Mouse (Mus musculus) stomach, embryonic 16.5 days (tissue): ENCODE data around the gene Gm49333. TPM values are rescaled to one million over a fixed set of nuclear protein-coding genes. Genes with fewer than 3 reads are reported as not detected.
A peak's percentile ranks its signal among the peaks of the same experiment; 100 is the strongest.

ENCODE experiments used
- ATAC-seq: fragments of 200-750 bp; cut with Nextera tagmentation; 2 replicates; pipeline ENCODE4 v1.8.0; 2017; ENCODE audit warnings: moderate number of reproducible peaks, moderate TSS enrichment; ENCODE audit not compliant: insufficient read depth, low FRiP score
- H3K27ac ChIP-seq: fragments of 300-500 bp; sonication (generic); 2 replicates; pipeline ENCODE4 v1.5.1; 2014; ENCODE audit warnings: low read length
- H3K27me3 ChIP-seq: fragments of 300-500 bp; sonication (generic); 2 replicates; pipeline ENCODE4 v1.6.1; 2014; ENCODE audit warnings: low read length, control low read depth, mixed read lengths; ENCODE audit not compliant: control insufficient read depth, insufficient read depth
- H3K36me3 ChIP-seq: fragments of 300-500 bp; sonication (generic); 2 replicates; pipeline ENCODE4 v1.6.1; 2014; ENCODE audit warnings: low read length; ENCODE audit not compliant: control insufficient read depth, insufficient read depth
- H3K4me1 ChIP-seq: fragments of 300-500 bp; sonication (generic); 2 replicates; pipeline ENCODE4 v1.6.1; 2014; ENCODE audit warnings: low read length, control low read depth, mixed read lengths; ENCODE audit not compliant: control insufficient read depth, insufficient read depth
- H3K4me2 ChIP-seq: fragments of 300-500 bp; sonication (generic); 2 replicates; pipeline ENCODE4 v1.6.1; 2014; ENCODE audit warnings: low read depth, low read length, mixed read lengths
- H3K4me3 ChIP-seq: fragments of 300-500 bp; sonication (generic); replicated peaks from 2 replicates; pipeline ENCODE4 v1.5.1; 2014; ENCODE audit warnings: mild to moderate bottlenecking, low read length
- H3K9ac ChIP-seq: fragments of 300-500 bp; sonication (generic); 2 replicates; pipeline ENCODE4 v1.6.1; 2014; ENCODE audit warnings: low read length
- H3K9me3 ChIP-seq: fragments of 300-500 bp; sonication (generic); replicated peaks from 2 replicates; pipeline ENCODE4 v1.6.1; 2016; ENCODE audit warnings: low read length, control low read depth; ENCODE audit not compliant: control insufficient read depth
- WGBS: fragments of 180-500 bp; shearing (Covaris S2); extraction: QIAGEN DNeasy Blood & Tissue Kit; methylation state at CpG from one replicate; pipeline ENCODE4 v1.1.7; 2014; 5-methylcytosine and 5-hydroxymethylcytosine counted together
- polyA plus RNA-seq: library from polyadenylated mRNA; unstranded; fragments of >200 nt; fragmentation: Nextera tagmentation; extraction: Ambion mirVana; gene quantifications from 2 replicates; pipeline ENCODE4 v1.2.1, GENCODE M21; 2015

Gm49333 gene
- polyA plus RNA-seq, 1 experiment from 2014 or later = not detected

GRCm38 (mm10) chr16:20673706-20674303 is 62.4 kb downstream of the Gm49333 start:
- ATAC-seq = no peak
- peak overlapping the region; percentile 93 for H3K4me3 ChIP-seq
- WGBS = 4% methylated on average over 14 of the region's 14 CpGs
- H3K4me1 ChIP-seq = peaks cover 28% of the 10 kb centered on the region
- H3K9ac ChIP-seq = peak overlapping the region; percentile 96
- H3K27me3 ChIP-seq = no peaks in the 10 kb centered on the region
- H3K9me3 ChIP-seq = no peaks in the 10 kb centered on the region
- H3K27ac ChIP-seq = peak overlapping the region; percentile 95
- H3K4me2 ChIP-seq = peak overlapping the region; percentile 98
- H3K36me3 ChIP-seq = peaks cover 27% of the 10 kb centered on the region

GRCm38 (mm10) chr16:20675213-20675612 is 63.8 kb downstream of the Gm49333 start:
- H3K9ac ChIP-seq = no peak overlapping the region
- no peaks in the 10 kb centered on the region for H3K27me3 ChIP-seq
- H3K36me3 ChIP-seq = peaks cover 34% of the 10 kb centered on the region
- peaks cover 28% of the 10 kb centered on the region for H3K4me1 ChIP-seq
- H3K4me3 ChIP-seq = no peak overlapping the region
- 88% methylated on average over 6 of the region's 6 CpGs for WGBS
- no peaks in the 10 kb centered on the region for H3K9me3 ChIP-seq
- ATAC-seq = no peak
- no peak overlapping the region for H3K4me2 ChIP-seq
- no peak overlapping the region for H3K27ac ChIP-seq

- Histone ChIP-seq H3K9ac (no peak overlapping the region), H3K4me2 (no peak overlapping the region), H3K27ac (no peak overlapping the region), H3K4me3 (no peak overlapping the region), H3K4me1 (peaks cover 28% of the 10 kb centered on the region), H3K36me3 (peaks cover 47% of the 10 kb centered on the region), H3K27me3 (no peaks in the 10 kb centered on the region), H3K9me3 (no peaks in the 10 kb centered on the region)
- no peak for ATAC-seq
- 69% methylated on average over 4 of the region's 4 CpGs for WGBS
Observed at GRCm38 (mm10) chr16:20676702-20677101, 65.3 kb downstream of the Gm49333 start.

GRCm38 (mm10) chr16:20677380-20677779 is 66.0 kb downstream of the Gm49333 start:
- H3K4me2 ChIP-seq = no peak overlapping the region
- no peak overlapping the region for H3K9ac ChIP-seq
- 79% methylated on average over 5 of the region's 5 CpGs for WGBS

GRCm38 (mm10) chr16:20677974-20678675 is 66.7 kb downstream of the Gm49333 start:
- Histone ChIP-seq H3K4me2 (no peak overlapping the region), H3K9ac (no peak overlapping the region), H3K4me3 (no peak overlapping the region), H3K9me3 (no peaks in the 10 kb centered on the region), H3K27ac (peak overlapping the region; percentile 53; the same call in 1 of the 2 replicates), H3K36me3 (peaks cover 60% of the 10 kb centered on the region), H3K27me3 (no peaks in the 10 kb centered on the region), H3K4me1 (peaks cover 25% of the 10 kb centered on the region)
- WGBS = 63% methylated on average over 10 of the region's 10 CpGs
- peak; percentile 75; the same call in 1 of the 2 replicates for ATAC-seq

More at GRCm38 (mm10) chr16:20677380-20677779, 66.0 kb downstream of the Gm49333 start:
- ATAC-seq = no peak
- Histone ChIP-seq H3K9me3 (no peaks in the 10 kb centered on the region), H3K36me3 (peaks cover 54% of the 10 kb centered on the region), H3K27me3 (no peaks in the 10 kb centered on the region), H3K27ac (peak overlapping the region; percentile 53; the same call in 1 of the 2 replicates), H3K4me1 (peaks cover 25% of the 10 kb centered on the region), H3K4me3 (no peak overlapping the region)

GRCm38 (mm10) chr16:20690774-20691173 is 79.4 kb downstream of the Gm49333 start:
- Histone ChIP-seq H3K27ac (no peak overlapping the region), H3K4me2 (no peak overlapping the region), H3K36me3 (peaks cover 29% of the 10 kb centered on the region), H3K4me1 (peaks cover 8% of the 10 kb centered on the region; the same call in 1 of the 2 replicates), H3K4me3 (no peak overlapping the region), H3K27me3 (no peaks in the 10 kb centered on the region), H3K9me3 (no peaks in the 10 kb centered on the region), H3K9ac (no peak overlapping the region)
- no peak for ATAC-seq
- 81% methylated on average over 3 of the region's 3 CpGs for WGBS

GRCm38 (mm10) chr16:20691617-20692016 is 80.2 kb downstream of the Gm49333 start:
- Histone ChIP-seq H3K27ac (no peak overlapping the region), H3K4me1 (peaks cover 15% of the 10 kb centered on the region), H3K4me2 (no peak overlapping the region), H3K9ac (no peak overlapping the region), H3K36me3 (peaks cover 22% of the 10 kb centered on the region), H3K4me3 (no peak overlapping the region), H3K27me3 (peaks cover 4% of the 10 kb centered on the region; the same call in 1 of the 2 replicates), H3K9me3 (no peaks in the 10 kb centered on the region)
- ATAC-seq = no peak
- WGBS = 63% methylated on average over 1 of the region's 1 CpGs

GRCm38 (mm10) chr16:20692241-20692965 is 81.0 kb downstream of the Gm49333 start:
- H3K4me3 ChIP-seq = no peak overlapping the region; the same call in 1 of the 2 replicates
- no peaks in the 10 kb centered on the region for H3K9me3 ChIP-seq
- no peak overlapping the region for H3K9ac ChIP-seq
- peaks cover 4% of the 10 kb centered on the region; the same call in 1 of the 2 replicates for H3K27me3 ChIP-seq
- ATAC-seq = no peak
- H3K4me2 ChIP-seq = peak overlapping the region; percentile 87; the same call in 1 of the 2 replicates
- no peak overlapping the region for H3K27ac ChIP-seq
- H3K4me1 ChIP-seq = peaks cover 15% of the 10 kb centered on the region
- H3K36me3 ChIP-seq = peaks cover 14% of the 10 kb centered on the region
- WGBS = 56% methylated on average over 16 of the region's 16 CpGs
